Mouse (Mus musculus) G1E (cell line): ENCODE measurements around the gene March2.

Source experiments
- CTCF ChIP-seq: IDR thresholded peaks from 2 replicates; pipeline ENCODE4 v1.5.1; 2012; ENCODE audit warnings: low read depth, low read length, inconsistent platforms, mixed read lengths
- GATA1 ChIP-seq: IDR thresholded peaks from 2 replicates; pipeline ENCODE4 v1.6.1; 2012; ENCODE audit warnings: borderline replicate concordance, low read length, inconsistent platforms, mixed read lengths
- TAL1 ChIP-seq: conservative IDR thresholded peaks from 2 replicates; pipeline ENCODE4 v1.6.1; 2012; ENCODE audit warnings: low read depth, low read length, inconsistent platforms, mixed read lengths

DNA sequence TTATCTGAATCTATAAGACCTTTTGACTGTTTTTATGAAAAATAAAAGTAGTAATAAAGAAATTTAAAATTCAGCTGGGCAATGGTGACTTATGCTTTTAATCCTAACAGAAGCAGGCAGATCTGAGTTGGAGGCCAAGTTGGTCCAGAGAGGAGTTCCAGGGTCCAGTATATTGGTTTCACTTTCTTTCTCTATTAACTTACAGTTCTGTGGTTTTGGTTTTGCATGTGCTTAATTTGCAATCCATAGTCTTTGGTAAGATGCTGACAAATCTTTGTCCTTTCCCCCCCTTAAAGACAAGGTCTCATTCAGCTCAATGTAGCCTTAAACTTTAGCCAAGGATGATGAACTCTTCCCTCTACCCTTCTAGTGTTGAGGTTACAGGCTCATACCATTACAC lies 39.7 kb downstream of the March2 start:
- no peak for TF ChIP-seq CTCF
- no peak for TF ChIP-seq GATA1
- no peak for TF ChIP-seq TAL1
